Mouse (Mus musculus) liver, embryonic 14.5 days (tissue): ENCODE data around the gene Peli2. TPM values are rescaled to one million over a fixed set of nuclear protein-coding genes. Genes with fewer than 3 reads are reported as not detected.

Experiments used
- ATAC-seq: fragments of 200-750 bp; cut with Nextera tagmentation; 2 replicates; pipeline ENCODE4 v1.8.0; 2017; ENCODE audit warnings: moderate number of reproducible peaks, mild to moderate bottlenecking, moderate library complexity; ENCODE audit not compliant: insufficient read depth
- DNase-seq, 3 experiments: peaks; one replicate each; pipeline ENCODE4 v3.0.0-alpha.2; 2012 to 2013; ENCODE audit warnings: low read depth in 3 of 3, low spot score in 3 of 3
- H3K27ac ChIP-seq: fragments of 300-500 bp; sonication (generic); 2 replicates; pipeline ENCODE4 v1.5.1; 2014; ENCODE audit warnings: moderate library complexity, mild to moderate bottlenecking, control low read depth, inconsistent platforms
- H3K27me3 ChIP-seq: fragments of 300-500 bp; sonication (generic); 2 replicates; pipeline ENCODE4 v1.6.1; 2014; ENCODE audit warnings: mild to moderate bottlenecking, low read length, moderate library complexity; ENCODE audit not compliant: control insufficient read depth, insufficient read depth
- H3K36me3 ChIP-seq: fragments of 300-500 bp; sonication (generic); replicated peaks from 2 replicates; pipeline ENCODE4 v1.6.1; 2014; ENCODE audit warnings: low read depth; ENCODE audit not compliant: control insufficient read depth, insufficient read depth
- H3K4me1 ChIP-seq, 2 experiments: fragments of 200-500 bp in 1 of 2; fragments of 300-500 bp in 1 of 2; sonication (generic) in 1 of 2; replicated peaks; 2 replicates each; pipeline ENCODE4 v1.6.1; 2012 to 2014; ENCODE audit warnings: antibody characterized with exemption in 1 of 2, inconsistent platforms in 1 of 2, low read length in 1 of 2; ENCODE audit not compliant: control insufficient read depth in 2 of 2, insufficient read depth in 2 of 2
- H3K4me2 ChIP-seq: fragments of 300-500 bp; sonication (generic); 2 replicates; pipeline ENCODE4 v1.6.1; 2014; ENCODE audit warnings: low read depth, mild to moderate bottlenecking, control low read depth, moderate library complexity
- H3K4me3 ChIP-seq, 2 experiments: fragments of 200-500 bp in 1 of 2; fragments of 300-500 bp in 1 of 2; sonication (generic) in 1 of 2; 2 replicates each; pipeline ENCODE4 v1.5.1; 2012 to 2014; ENCODE audit warnings: low read depth in 2 of 2, low read length in 2 of 2, mild to moderate bottlenecking in 2 of 2, control low read depth in 1 of 2, inconsistent platforms in 1 of 2, moderate library complexity in 1 of 2; ENCODE audit not compliant: insufficient read depth in 1 of 2
- H3K9ac ChIP-seq: fragments of 300-500 bp; sonication (generic); replicated peaks from 2 replicates; pipeline ENCODE4 v1.6.1; 2014; ENCODE audit warnings: mild to moderate bottlenecking, control low read depth, moderate library complexity
- H3K9me3 ChIP-seq: fragments of 300-500 bp; sonication (generic); 2 replicates; pipeline ENCODE4 v1.6.1; 2016; ENCODE audit warnings: low read length, mixed read lengths; ENCODE audit not compliant: control insufficient read depth
- CTCF ChIP-seq: IDR thresholded peaks from 2 replicates; pipeline ENCODE4 v1.5.1; 2016; ENCODE audit warnings: antibody characterized with exemption, low read depth, control low read depth
- EP300 ChIP-seq: IDR thresholded peaks from 2 replicates; pipeline ENCODE4 v1.6.1; 2016; ENCODE audit warnings: antibody characterized with exemption, low read depth
- whole genome bisulfite sequencing: fragments of 180-500 bp; shearing (Covaris S2); extraction: QIAGEN DNeasy Blood & Tissue Kit; methylation state at CpG from one replicate; pipeline ENCODE4 v1.1.7; 2014; ENCODE audit not compliant: insufficient replicate concordance; 5-methylcytosine and 5-hydroxymethylcytosine counted together
- polyA plus RNA-seq, 2 experiments: library from polyadenylated mRNA; depleted of rRNA in 1 of 2; stranded (reverse) in 1 of 2; unstranded in 1 of 2; fragments of >200 nt; fragmentation: Nextera tagmentation in 1 of 2; extraction: Ambion mirVana in 1 of 2; gene quantifications; 2 replicates each; pipeline versions ENCODE4 v1.2.1 to v1.2.3; 2012 to 2014

Gene Peli2
- polyA plus RNA-seq, 2 experiments, result 0.68 to 0.70 TPM

GRCm38 (mm10) chr14:48171268-48171667, 50.6 kb downstream of the Peli2 start:
- no peaks in the 10 kb centered on the region for H3K27me3 ChIP-seq
- WGBS, result 69% methylated on average over 12 of the region's 12 CpGs
- no peak overlapping the region for H3K4me2 ChIP-seq
- H3K9ac ChIP-seq, result no peak overlapping the region
- TF ChIP-seq CTCF (no peak), EP300 (no peak)
- H3K4me3 ChIP-seq, result no peak overlapping the region
- no peak for DNase-seq
- no peak for ATAC-seq
- H3K4me1 ChIP-seq, result no peaks in the 10 kb centered on the region
- no peaks in the 10 kb centered on the region for H3K36me3 ChIP-seq
- H3K27ac ChIP-seq, result no peak overlapping the region
- H3K9me3 ChIP-seq, result no peaks in the 10 kb centered on the region

GRCm38 (mm10) chr14:48172026-48172425, 51.4 kb downstream of the Peli2 start:
- ATAC-seq (no peak), DNase-seq (no peak)
- no peak overlapping the region for H3K4me2 ChIP-seq
- H3K9ac ChIP-seq, result no peak overlapping the region
- no peak overlapping the region for H3K27ac ChIP-seq
- H3K9me3 ChIP-seq, result no peaks in the 10 kb centered on the region
- no peak for TF ChIP-seq EP300
- no peak for TF ChIP-seq CTCF
- WGBS, result 57% methylated on average over 8 of the region's 8 CpGs
- no peaks in the 10 kb centered on the region for H3K36me3 ChIP-seq
- H3K4me3 ChIP-seq, result no peak overlapping the region
- H3K4me1 ChIP-seq, result no peaks in the 10 kb centered on the region
- H3K27me3 ChIP-seq, result no peaks in the 10 kb centered on the region

- H3K9ac ChIP-seq, result no peak overlapping the region
- no peak for ATAC-seq
- no peak overlapping the region for H3K4me2 ChIP-seq
- no peaks in the 10 kb centered on the region for H3K36me3 ChIP-seq
- H3K27me3 ChIP-seq, result no peaks in the 10 kb centered on the region
- H3K27ac ChIP-seq, result no peak overlapping the region
- no peaks in the 10 kb centered on the region for H3K4me1 ChIP-seq
- no peak overlapping the region for H3K4me3 ChIP-seq
- DNase-seq, result no peak
- no peaks in the 10 kb centered on the region for H3K9me3 ChIP-seq
- no peak for TF ChIP-seq EP300
- TF ChIP-seq CTCF, result no peak
- WGBS, result 74% methylated on average over 8 of the region's 8 CpGs
These were observed 52.3 kb downstream of the Peli2 start for GRCm38 (mm10) chr14:48172876-48173275.

- Histone ChIP-seq H3K4me3 (no peak overlapping the region), H3K9me3 (no peaks in the 10 kb centered on the region), H3K27me3 (no peaks in the 10 kb centered on the region), H3K4me2 (no peak overlapping the region), H3K36me3 (no peaks in the 10 kb centered on the region), H3K9ac (no peak overlapping the region), H3K4me1 (no peaks in the 10 kb centered on the region; a peak in 1 of 4 replicates), H3K27ac (no peak overlapping the region)
- no peak for TF ChIP-seq CTCF
- no peak for TF ChIP-seq EP300
- ATAC-seq (no peak), DNase-seq (no peak)
- 61% methylated on average over 9 of the region's 9 CpGs for WGBS
These were observed 53.2 kb downstream of the Peli2 start for GRCm38 (mm10) chr14:48173840-48174239.

- no peak for ATAC-seq
- no peak overlapping the region for H3K4me3 ChIP-seq
- no peak for TF ChIP-seq CTCF
- TF ChIP-seq EP300, result no peak
- no peak for DNase-seq
- H3K4me1 ChIP-seq, result no peaks in the 10 kb centered on the region; a peak in 1 of 4 replicates
- H3K27me3 ChIP-seq, result no peaks in the 10 kb centered on the region
- no peak overlapping the region for H3K27ac ChIP-seq
- no peak overlapping the region for H3K4me2 ChIP-seq
- H3K9ac ChIP-seq, result no peak overlapping the region
- no peaks in the 10 kb centered on the region for H3K9me3 ChIP-seq
- 66% methylated on average over 4 of the region's 4 CpGs for WGBS
- no peaks in the 10 kb centered on the region for H3K36me3 ChIP-seq
These were observed 53.7 kb downstream of the Peli2 start for GRCm38 (mm10) chr14:48174356-48174755.
